Mouse (Mus musculus): ENCODE results near the gene Grm3. TPM values are rescaled to one million over a fixed set of nuclear protein-coding genes. Genes with fewer than 3 reads are reported as not detected.

Gene Grm3
- polyA plus RNA-seq, 1 experiment from 2014 or later = 0.04 TPM

DNA sequence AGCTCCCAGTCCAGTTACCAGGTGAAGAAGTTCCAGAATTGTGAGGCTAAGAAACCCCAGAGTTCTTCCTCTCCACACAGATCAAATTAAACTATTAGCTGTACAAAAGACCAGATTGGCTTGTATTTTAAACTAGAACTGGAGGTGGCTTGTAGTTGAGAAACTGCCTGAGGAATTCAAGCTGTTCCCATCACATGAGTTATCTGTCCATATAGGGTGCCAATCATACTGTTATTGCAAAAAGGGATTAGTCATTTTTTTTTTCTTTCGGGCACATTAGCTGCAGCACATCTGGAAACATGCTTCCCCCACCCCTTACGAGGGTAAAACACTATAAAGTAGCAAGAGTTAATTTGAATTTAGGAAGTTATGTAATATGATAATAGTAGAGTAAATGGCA, 145.9 kb downstream of the Grm3 start:
- H3K9ac ChIP-seq (replicated peaks; ENCODE audit: low read depth) = no peak overlapping the region
- ATAC-seq = no peak
- no peaks in the 10 kb centered on the region for H3K27me3 ChIP-seq (replicated peaks; ENCODE audit: insufficient read depth, low read length)
- no peak overlapping the region for H3K4me3 ChIP-seq (ENCODE audit: low read depth, low read length)
- no peaks in the 10 kb centered on the region for H3K4me1 ChIP-seq (ENCODE audit: insufficient read depth, low read depth, low read length)
- DNase-seq (ENCODE audit: low spot score) = no peak
- no peak overlapping the region for H3K4me2 ChIP-seq (replicated peaks; ENCODE audit: low read depth, low read length)
- TF ChIP-seq CTCF (IDR thresholded peaks at IDR 0.05) = no peak
- TF ChIP-seq EP300 (IDR thresholded peaks at IDR 0.05) = no peak
- H3K9me3 ChIP-seq (ENCODE audit: low read length) = no peaks in the 10 kb centered on the region
- H3K36me3 ChIP-seq (ENCODE audit: insufficient read depth, low read length) = no peaks in the 10 kb centered on the region
- H3K27ac ChIP-seq (ENCODE audit: low read length) = no peak overlapping the region
- 74% methylated on average over 2 of the region's 2 CpGs for WGBS

DNA sequence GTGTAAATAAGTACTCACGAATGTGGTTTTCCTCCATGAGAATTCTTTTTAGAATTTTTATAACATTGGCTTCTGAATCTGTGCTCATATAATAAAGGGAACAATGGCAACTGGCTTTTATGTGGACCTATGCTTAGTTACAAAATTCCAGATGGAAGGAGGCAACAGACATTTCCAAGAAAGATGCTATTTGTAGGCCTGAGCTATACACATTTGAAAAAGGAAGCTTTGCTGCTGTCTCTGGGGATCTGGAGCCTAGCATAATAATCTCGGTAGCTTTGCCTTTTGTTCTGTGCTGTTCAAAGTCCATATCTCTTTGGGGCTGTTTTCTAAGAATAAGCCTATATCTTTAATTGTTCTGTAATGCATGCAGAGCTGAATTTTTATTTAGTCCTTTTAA, 146.4 kb downstream of the Grm3 start:
- Histone ChIP-seq H3K27me3 (replicated peaks; ENCODE audit: insufficient read depth, low read length) (no peaks in the 10 kb centered on the region), H3K36me3 (ENCODE audit: insufficient read depth, low read length) (no peaks in the 10 kb centered on the region), H3K9ac (replicated peaks; ENCODE audit: low read depth) (no peak overlapping the region), H3K27ac (ENCODE audit: low read length) (no peak overlapping the region), H3K4me2 (replicated peaks; ENCODE audit: low read depth, low read length) (no peak overlapping the region), H3K9me3 (ENCODE audit: low read length) (no peaks in the 10 kb centered on the region), H3K4me3 (ENCODE audit: low read depth, low read length) (no peak overlapping the region), H3K4me1 (ENCODE audit: insufficient read depth, low read depth, low read length) (no peaks in the 10 kb centered on the region)
- no peak for TF ChIP-seq EP300 (IDR thresholded peaks at IDR 0.05)
- TF ChIP-seq CTCF (IDR thresholded peaks at IDR 0.05) = no peak
- DNase-seq (ENCODE audit: low spot score) (no peak), ATAC-seq (no peak)
- WGBS = 75% methylated on average over 2 of the region's 2 CpGs

DNA sequence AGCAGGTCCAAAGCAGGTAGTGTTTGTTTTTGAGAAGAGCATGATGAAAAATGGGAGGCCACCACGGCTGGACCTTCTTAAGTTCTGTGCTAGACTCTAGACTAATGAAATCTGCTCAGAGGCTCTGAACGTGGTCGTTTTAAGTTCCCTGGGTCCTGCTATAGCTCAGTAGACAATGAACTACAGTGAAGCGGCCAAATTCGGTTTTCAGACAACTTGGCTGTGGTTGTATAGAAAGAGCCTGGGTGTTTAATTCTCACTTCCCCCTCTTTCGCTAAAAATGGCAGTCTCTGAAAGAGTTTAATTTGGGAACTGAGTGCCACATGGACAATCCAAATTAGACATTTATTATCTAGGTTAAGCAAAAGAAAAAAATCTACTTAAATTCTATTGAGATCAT, 154.0 kb downstream of the Grm3 start:
- Histone ChIP-seq H3K9ac (replicated peaks; ENCODE audit: low read depth) (no peak overlapping the region), H3K4me1 (ENCODE audit: insufficient read depth, low read depth, low read length) (no peaks in the 10 kb centered on the region), H3K4me2 (replicated peaks; ENCODE audit: low read depth, low read length) (no peak overlapping the region), H3K4me3 (ENCODE audit: low read depth, low read length) (no peak overlapping the region), H3K27me3 (replicated peaks; ENCODE audit: insufficient read depth, low read length) (no peaks in the 10 kb centered on the region), H3K36me3 (ENCODE audit: insufficient read depth, low read length) (no peaks in the 10 kb centered on the region), H3K9me3 (ENCODE audit: low read length) (no peaks in the 10 kb centered on the region), H3K27ac (ENCODE audit: low read length) (no peak overlapping the region)
- ATAC-seq (no peak), DNase-seq (ENCODE audit: low spot score) (no peak)
- 81% methylated on average over 6 of the region's 6 CpGs for WGBS
- no peak for TF ChIP-seq EP300 (IDR thresholded peaks at IDR 0.05)
- no peak for TF ChIP-seq CTCF (IDR thresholded peaks at IDR 0.05)

DNA sequence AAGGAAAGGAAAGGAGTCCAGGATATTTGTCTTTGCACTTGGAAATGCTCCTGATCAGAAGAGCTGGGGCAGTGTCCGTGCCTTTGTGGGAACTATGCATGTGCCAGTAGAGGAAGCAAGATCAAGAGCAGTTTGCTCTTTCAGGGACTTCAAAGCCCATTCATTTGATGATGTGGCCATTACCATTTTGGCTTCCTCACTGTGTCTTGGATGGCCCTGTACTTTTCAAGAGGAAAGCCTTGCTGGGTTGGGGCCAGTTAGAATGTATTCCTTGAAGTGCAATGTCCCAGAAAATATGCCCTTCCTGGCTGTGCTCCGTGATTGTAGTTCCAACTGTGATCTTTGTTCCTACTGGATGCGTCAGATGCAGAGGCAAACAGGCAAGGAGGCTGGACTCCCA, 167.3 kb downstream of the Grm3 start:
- H3K27me3 ChIP-seq (replicated peaks; ENCODE audit: insufficient read depth, low read length) = no peaks in the 10 kb centered on the region
- no peaks in the 10 kb centered on the region for H3K36me3 ChIP-seq (ENCODE audit: insufficient read depth, low read length)
- no peak overlapping the region for H3K27ac ChIP-seq (ENCODE audit: low read length)
- H3K9me3 ChIP-seq (ENCODE audit: low read length) = no peaks in the 10 kb centered on the region
- H3K4me3 ChIP-seq (ENCODE audit: low read depth, low read length) = no peak overlapping the region
- H3K4me1 ChIP-seq (ENCODE audit: insufficient read depth, low read depth, low read length) = no peaks in the 10 kb centered on the region
- DNase-seq (ENCODE audit: low spot score) = no peak
- TF ChIP-seq CTCF (IDR thresholded peaks at IDR 0.05) (no peak), EP300 (IDR thresholded peaks at IDR 0.05) (no peak)
- no peak overlapping the region for H3K4me2 ChIP-seq (replicated peaks; ENCODE audit: low read depth, low read length)
- no peak for ATAC-seq
- no peak overlapping the region for H3K9ac ChIP-seq (replicated peaks; ENCODE audit: low read depth)
- WGBS = 44% methylated on average over 3 of the region's 3 CpGs

DNA sequence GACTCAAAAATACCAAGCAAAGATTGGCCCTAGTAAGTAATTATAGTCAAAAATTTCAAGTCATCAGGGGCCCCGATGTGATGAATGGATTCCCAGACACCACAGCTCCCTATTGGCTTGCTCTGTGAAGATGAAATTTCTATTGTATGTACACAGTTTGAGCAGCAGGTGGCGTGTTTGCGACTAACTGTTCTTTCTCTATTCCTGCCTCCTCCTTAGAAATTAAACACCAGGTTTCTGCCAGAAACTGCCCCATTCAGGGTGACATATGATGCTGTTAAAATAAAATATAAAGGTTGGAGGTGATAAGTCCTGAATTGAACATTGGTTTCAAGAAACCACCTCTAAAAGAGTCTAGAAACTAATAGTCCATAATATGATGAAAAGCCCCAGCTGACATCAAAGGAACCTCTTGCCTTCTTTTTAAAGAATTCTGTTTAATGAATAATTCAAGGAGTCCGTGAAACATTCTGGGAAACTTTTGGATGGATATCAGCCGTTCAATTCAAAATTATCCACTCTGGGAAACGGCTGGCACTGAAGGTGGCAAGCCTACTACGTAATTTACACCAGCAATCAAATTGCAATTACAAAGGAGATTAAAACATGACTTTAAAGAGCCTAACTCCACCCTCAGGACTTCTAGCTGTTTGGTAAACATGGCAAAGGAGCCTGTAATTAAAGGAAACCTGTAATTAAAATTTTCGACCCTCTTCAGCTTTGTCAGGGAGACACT, 184.0 kb downstream of the Grm3 start:
- Histone ChIP-seq H3K4me3 (ENCODE audit: low read depth, low read length) (no peak overlapping the region), H3K27ac (ENCODE audit: low read length) (no peak overlapping the region), H3K4me1 (ENCODE audit: insufficient read depth, low read depth, low read length) (no peaks in the 10 kb centered on the region), H3K9me3 (ENCODE audit: low read length) (no peaks in the 10 kb centered on the region), H3K4me2 (replicated peaks; ENCODE audit: low read depth, low read length) (no peak overlapping the region), H3K9ac (replicated peaks; ENCODE audit: low read depth) (no peak overlapping the region), H3K27me3 (replicated peaks; ENCODE audit: insufficient read depth, low read length) (no peaks in the 10 kb centered on the region), H3K36me3 (ENCODE audit: insufficient read depth, low read length) (no peaks in the 10 kb centered on the region)
- 38% methylated on average over 8 of the region's 8 CpGs for WGBS
- no peak for ATAC-seq
- no peak for DNase-seq (ENCODE audit: low spot score)
- TF ChIP-seq EP300 (IDR thresholded peaks at IDR 0.05) (no peak), CTCF (IDR thresholded peaks at IDR 0.05) (no peak)

DNA sequence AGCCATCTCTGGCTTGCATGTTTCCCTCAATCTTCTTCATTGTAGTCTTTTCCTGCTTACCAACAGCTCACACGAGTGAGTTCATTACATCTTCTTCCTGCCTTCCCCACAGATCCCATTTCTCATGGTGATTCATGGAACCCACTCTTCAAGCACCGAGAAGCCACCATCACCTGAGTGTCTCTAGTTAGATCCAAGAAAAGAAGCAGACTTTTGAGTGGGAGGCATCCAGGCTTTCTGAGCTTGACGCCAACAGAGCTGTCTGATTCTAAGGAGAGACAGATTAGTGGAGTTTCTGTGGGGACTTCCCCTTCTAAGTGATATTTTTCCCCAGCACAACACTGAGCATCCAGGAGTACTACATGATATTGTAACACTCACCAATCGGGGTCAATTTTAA, 199.5 kb downstream of the Grm3 start:
- H3K27ac ChIP-seq (ENCODE audit: low read length) = no peak overlapping the region
- WGBS = 83% methylated on average over 4 of the region's 4 CpGs
- DNase-seq (ENCODE audit: low spot score) (no peak), ATAC-seq (no peak)
- H3K36me3 ChIP-seq (ENCODE audit: insufficient read depth, low read length) = no peaks in the 10 kb centered on the region
- H3K4me2 ChIP-seq (replicated peaks; ENCODE audit: low read depth, low read length) = no peak overlapping the region
- H3K4me1 ChIP-seq (ENCODE audit: insufficient read depth, low read depth, low read length) = no peaks in the 10 kb centered on the region
- no peaks in the 10 kb centered on the region for H3K9me3 ChIP-seq (ENCODE audit: low read length)
- H3K4me3 ChIP-seq (ENCODE audit: low read depth, low read length) = no peak overlapping the region
- H3K27me3 ChIP-seq (replicated peaks; ENCODE audit: insufficient read depth, low read length) = no peaks in the 10 kb centered on the region
- no peak overlapping the region for H3K9ac ChIP-seq (replicated peaks; ENCODE audit: low read depth)
- TF ChIP-seq CTCF (IDR thresholded peaks at IDR 0.05) = no peak
- TF ChIP-seq EP300 (IDR thresholded peaks at IDR 0.05) = no peak

DNA sequence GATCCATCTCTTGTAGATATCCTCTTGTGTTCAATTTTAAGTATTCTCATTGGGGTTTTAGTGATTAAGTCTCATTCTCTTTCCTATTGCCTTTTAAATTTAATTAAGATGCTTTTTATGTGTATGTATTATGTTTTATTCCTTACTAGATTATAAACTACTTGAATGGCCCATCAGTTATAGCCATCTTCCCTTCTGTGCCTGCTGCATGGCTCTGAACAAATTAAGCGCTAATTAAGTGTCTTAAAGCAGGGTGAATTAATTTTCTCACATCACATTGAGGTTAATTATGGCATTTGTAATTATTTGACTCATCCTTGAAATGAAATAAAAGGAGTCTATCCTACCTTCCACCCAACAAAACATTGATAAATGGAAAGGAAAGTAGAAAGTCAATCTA, 213.9 kb downstream of the Grm3 start:
- H3K27ac ChIP-seq (ENCODE audit: low read length) = no peak overlapping the region
- no peak overlapping the region for H3K4me3 ChIP-seq (ENCODE audit: low read depth, low read length)
- ATAC-seq = no peak
- H3K9ac ChIP-seq (replicated peaks; ENCODE audit: low read depth) = no peak overlapping the region
- H3K4me2 ChIP-seq (replicated peaks; ENCODE audit: low read depth, low read length) = no peak overlapping the region
- no peak for DNase-seq (ENCODE audit: low spot score)
- 81% methylated on average over 1 of the region's 1 CpGs for WGBS
- no peaks in the 10 kb centered on the region for H3K36me3 ChIP-seq (ENCODE audit: insufficient read depth, low read length)
- H3K4me1 ChIP-seq (ENCODE audit: insufficient read depth, low read depth, low read length) = no peaks in the 10 kb centered on the region
- no peaks in the 10 kb centered on the region for H3K9me3 ChIP-seq (ENCODE audit: low read length)
- no peak for TF ChIP-seq EP300 (IDR thresholded peaks at IDR 0.05)
- no peak for TF ChIP-seq CTCF (IDR thresholded peaks at IDR 0.05)
- no peaks in the 10 kb centered on the region for H3K27me3 ChIP-seq (replicated peaks; ENCODE audit: insufficient read depth, low read length)
